Mouse (Mus musculus) C2C12 (cell line): ENCODE results near the gene Zfp580. TPM values are rescaled to one million over a fixed set of nuclear protein-coding genes. Genes with fewer than 3 reads are reported as not detected.

ENCODE experiments used
- H3K27me3 ChIP-seq: one replicate; pipeline ENCODE4 v1.6.1; 2011; ENCODE audit not compliant: control insufficient read depth, insufficient read depth, insufficient read length
- H3K36me3 ChIP-seq: one replicate; pipeline ENCODE4 v1.6.1; 2011; ENCODE audit not compliant: control insufficient read depth, insufficient read depth
- H3K4me3 ChIP-seq: one replicate; pipeline ENCODE4 v1.5.1; 2011; ENCODE audit warnings: mild to moderate bottlenecking, control low read depth; ENCODE audit not compliant: poor library complexity, insufficient read depth, severe bottlenecking
- H3K79me2 ChIP-seq: one replicate; pipeline ENCODE4 v1.6.1; 2011; ENCODE audit not compliant: control insufficient read depth, insufficient read depth
- H3K79me3 ChIP-seq: one replicate; pipeline ENCODE4 v1.6.1; 2011; ENCODE audit warnings: low read depth, control low read depth
- H3ac ChIP-seq: one replicate; pipeline ENCODE3; 2011; ENCODE audit warnings: low read depth; ENCODE audit not compliant: control insufficient read depth, insufficient read length
- CEBPB ChIP-seq: IDR thresholded peaks from one replicate; pipeline ENCODE4 v1.6.1; 2011; ENCODE audit warnings: low read depth, mild to moderate bottlenecking, control low read depth, moderate library complexity
- CTCF ChIP-seq: IDR thresholded peaks from one replicate; pipeline ENCODE4 v1.5.1; 2011; ENCODE audit not compliant: control insufficient read depth, insufficient read depth, insufficient read length
- FOSL1 ChIP-seq: IDR thresholded peaks from one replicate; pipeline ENCODE4 v1.8.0; 2011; ENCODE audit warnings: mild to moderate bottlenecking, low read length; ENCODE audit not compliant: poor library complexity, insufficient read depth, severe bottlenecking
- MAX ChIP-seq: IDR thresholded peaks from one replicate; pipeline ENCODE4 v1.6.1; 2011; ENCODE audit warnings: mild to moderate bottlenecking, control low read depth
- MYOD1 ChIP-seq: IDR thresholded peaks from one replicate; pipeline ENCODE4 v1.6.1; 2011; ENCODE audit warnings: low read depth; ENCODE audit not compliant: control insufficient read depth, insufficient read length
- MYOG ChIP-seq: IDR thresholded peaks from one replicate; pipeline ENCODE4 v1.6.1; 2011; ENCODE audit not compliant: control insufficient read depth, insufficient read length; ENCODE audit errors: extremely low read depth
- USF1 ChIP-seq: IDR thresholded peaks from one replicate; pipeline ENCODE4 v1.6.1; 2011; ENCODE audit warnings: low read depth, mild to moderate bottlenecking, control low read depth, moderate library complexity
- polyA plus RNA-seq: library from polyadenylated mRNA; unstranded; fragments of >200 nt; fragmentation: generic; extraction: Trizol; gene quantifications from one replicate; pipeline ENCODE4 v1.2.1, GENCODE M21; 2012; ENCODE audit warnings: missing spikeins

Zfp580 gene
- polyA plus RNA-seq, 1 experiment: 13.7 TPM

DNA sequence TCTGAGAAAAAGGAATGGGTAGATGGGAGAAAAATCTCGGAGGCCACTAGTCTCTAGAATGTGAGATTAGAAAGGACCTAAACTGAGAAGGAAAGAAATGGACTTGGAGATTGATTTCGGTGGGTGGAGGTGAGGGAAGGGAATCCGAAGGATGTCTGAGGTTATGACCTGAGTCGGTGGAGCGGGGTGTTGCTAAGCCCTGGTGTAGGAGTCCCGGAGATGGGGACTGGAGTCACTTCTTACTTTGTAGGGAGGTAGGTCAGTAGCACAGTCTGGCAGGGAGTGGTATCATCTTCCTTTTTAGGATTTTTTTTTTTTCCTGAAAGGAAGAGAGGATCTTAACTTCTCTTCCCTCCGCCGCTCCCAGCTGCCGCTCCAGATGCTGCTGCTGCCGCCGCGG, 1.1 kb downstream of the Zfp580 start:
- Histone ChIP-seq H3ac (no peak overlapping the region), H3K27me3 (peaks cover 11% of the 10 kb centered on the region), H3K4me3 (no peak overlapping the region), H3K79me3 (no peaks in the 10 kb centered on the region), H3K36me3 (no peaks in the 10 kb centered on the region), H3K79me2 (no peaks in the 10 kb centered on the region)
- TF ChIP-seq MAX (no peak), USF1 (no peak), MYOD1 (no peak), CTCF (no peak), MYOG (no peak), FOSL1 (no peak), CEBPB (no peak)

GRCm38 (mm10) chr7:5052931-5053343, 1.6 kb downstream of the Zfp580 start:
- Histone ChIP-seq H3K27me3 (peaks cover 11% of the 10 kb centered on the region), H3K79me2 (no peaks in the 10 kb centered on the region), H3K79me3 (no peaks in the 10 kb centered on the region), H3K36me3 (no peaks in the 10 kb centered on the region), H3ac (no peak overlapping the region), H3K4me3 (no peak overlapping the region)
- TF ChIP-seq MYOG (no peak), CTCF (no peak), FOSL1 (no peak), CEBPB (no peak), USF1 (no peak), MAX (no peak)

GRCm38 (mm10) chr7:5053456-5054179, 2.3 kb downstream of the Zfp580 start:
- H3K4me3 ChIP-seq: no peak overlapping the region

GRCm38 (mm10) chr7:5056651-5057263, 5.4 kb downstream of the Zfp580 start:
- Histone ChIP-seq H3K79me2 (no peaks in the 10 kb centered on the region), H3K4me3 (no peak overlapping the region), H3K27me3 (peaks cover 11% of the 10 kb centered on the region), H3K36me3 (no peaks in the 10 kb centered on the region), H3K79me3 (no peaks in the 10 kb centered on the region), H3ac (no peak overlapping the region)
- TF ChIP-seq CEBPB (no peak), MYOD1 (no peak), CTCF (no peak), MYOG (no peak), FOSL1 (no peak), MAX (no peak), USF1 (no peak)

More at GRCm38 (mm10) chr7:5053456-5054179, 2.3 kb downstream of the Zfp580 start:
- Histone ChIP-seq H3ac (no peak overlapping the region), H3K79me3 (no peaks in the 10 kb centered on the region), H3K27me3 (peaks cover 11% of the 10 kb centered on the region), H3K79me2 (no peaks in the 10 kb centered on the region), H3K36me3 (no peaks in the 10 kb centered on the region)
- TF ChIP-seq CEBPB: no peak
- no peak for TF ChIP-seq MYOD1
- no peak for TF ChIP-seq MAX
- TF ChIP-seq FOSL1: no peak
- no peak for TF ChIP-seq USF1
- TF ChIP-seq CTCF: no peak
- no peak for TF ChIP-seq MYOG

DNA sequence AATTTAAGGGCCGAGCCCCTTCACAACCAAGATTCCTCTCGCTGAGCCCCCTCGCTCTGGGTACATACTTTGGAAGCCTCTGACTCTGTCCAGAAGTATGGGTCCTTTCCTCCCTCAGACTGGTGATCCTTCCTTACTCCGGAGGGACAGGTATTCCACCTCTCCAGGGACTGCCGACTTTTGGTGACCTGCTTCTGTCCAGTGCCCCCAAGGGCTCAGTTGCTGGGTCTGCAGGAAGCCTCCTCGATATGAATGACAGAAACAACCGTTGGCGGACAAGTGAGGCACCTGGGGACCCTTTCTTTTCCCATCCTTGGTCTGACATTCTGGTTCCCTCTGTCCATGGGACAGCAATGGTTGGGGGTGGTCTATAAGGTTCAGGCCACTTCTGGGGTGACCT, 6.0 kb downstream of the Zfp580 start:
- Histone ChIP-seq H3K79me3 (no peaks in the 10 kb centered on the region), H3K27me3 (peaks cover 11% of the 10 kb centered on the region), H3ac (no peak overlapping the region), H3K79me2 (peaks cover 1% of the 10 kb centered on the region), H3K36me3 (no peaks in the 10 kb centered on the region), H3K4me3 (no peak overlapping the region)
- TF ChIP-seq MYOD1 (no peak), CEBPB (no peak), CTCF (no peak), MAX (no peak), FOSL1 (no peak), MYOG (no peak), USF1 (no peak)
